Comparison of ENCODE assay signal across 19 mouse cellular contexts in the genomic region with DNA sequence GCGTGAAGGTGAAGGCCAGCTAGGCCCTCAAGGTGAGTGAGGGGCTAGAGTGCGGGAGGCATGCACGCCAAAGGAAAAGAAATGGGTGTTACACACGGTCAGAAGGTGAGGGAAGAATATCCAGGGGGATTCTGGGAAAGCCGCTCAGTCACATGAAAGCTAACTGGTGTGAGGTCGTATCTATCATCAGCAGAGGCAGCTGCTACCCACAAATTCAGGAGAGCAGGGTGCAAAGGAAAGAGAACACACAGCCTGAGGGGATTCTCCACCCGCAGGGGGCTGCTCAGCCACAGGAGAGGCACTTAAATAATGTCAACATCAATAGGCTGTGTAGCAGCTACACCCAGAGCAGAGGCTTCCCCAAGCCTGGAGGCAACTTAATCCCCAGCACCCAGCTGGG. TPM values are rescaled to one million over a fixed set of nuclear protein-coding genes. Genes with fewer than 3 reads are reported as not detected.
DNase-seq lines count a peak whose midpoint lies in the region; ATAC-seq lines count a peak whose summit lies in the region.
"Had no signal": no experiment of that assay in that cellular context is flagged by ENCODE, and none has a peak within 500 bp of the region (broad histone marks: within the 10 kb centered on the region; RNA-seq: fewer than 3 reads in every experiment).

No protein-coding gene starts in this region.

- 58% methylated on average over 7 of the region's 7 CpGs for WGBS in heart, embryonic 12.5 days
- 48% methylated on average over 7 of the region's 7 CpGs for WGBS in midbrain, embryonic 10.5 days
- WGBS in midbrain, embryonic 14.5 days: 44% methylated on average over 7 of the region's 7 CpGs
- 53% methylated on average over 7 of the region's 7 CpGs for WGBS in forebrain, embryonic 15.5 days

- H3K27ac ChIP-seq in heart, embryonic 12.5 days (ENCODE audit: poor library complexity, severe bottlenecking): no peak overlapping the region
- H3K27ac ChIP-seq in midbrain, embryonic 10.5 days (replicated peaks): peak overlapping the region; percentile 64
- H3K27ac ChIP-seq in midbrain, embryonic 14.5 days (replicated peaks; ENCODE audit: low read depth, low read length): no peak overlapping the region
- 0 out of 2 replicates have a peak overlapping the region, but pooled peaks have one; percentile 36 for H3K27ac ChIP-seq in forebrain, embryonic 15.5 days (replicated peaks)
- H3K27ac ChIP-seq: hindbrain, embryonic 12.5 days; liver, embryonic 15.5 days; lung, embryonic 15.5 days; neural tube, embryonic 15.5 days had no signal

- ATAC-seq in heart, embryonic 12.5 days (ENCODE audit: insufficient number of reproducible peaks, low FRiP score): no peak
- no peak for ATAC-seq in midbrain, embryonic 14.5 days (ENCODE audit: low FRiP score, low TSS enrichment)
- ATAC-seq in forebrain, embryonic 15.5 days (replicated peaks): no peak

- H3K4me2 ChIP-seq in heart, embryonic 12.5 days: no peak overlapping the region
- no peak overlapping the region for H3K4me2 ChIP-seq in midbrain, embryonic 14.5 days (ENCODE audit: low read length)
- H3K4me2 ChIP-seq in forebrain, embryonic 15.5 days (replicated peaks): no peak overlapping the region
- H3K4me2 ChIP-seq: hindbrain, embryonic 12.5 days; liver, embryonic 15.5 days; lung, embryonic 15.5 days; neural tube, embryonic 15.5 days had no signal

- intact Hi-C loops in heart, postnatal 36 days (cut with DNase I): no loop called here
- intact Hi-C loops in left cerebral cortex, postnatal 14 days (cut with DNase I): loop anchor here (5.0 kb wide), 1 partner anchor 59 kb away; no protein-coding TSS in a partner anchor

- peaks cover 62% of the 10 kb centered on the region for H3K4me1 ChIP-seq in heart, embryonic 12.5 days (replicated peaks)
- H3K4me1 ChIP-seq in midbrain, embryonic 10.5 days: peaks cover 56% of the 10 kb centered on the region
- H3K4me1 ChIP-seq in midbrain, embryonic 14.5 days (ENCODE audit: control insufficient read depth, insufficient read depth, low read length): no peaks in the 10 kb centered on the region
- peaks cover 17% of the 10 kb centered on the region for H3K4me1 ChIP-seq in forebrain, embryonic 15.5 days

- peak overlapping the region; percentile 17; the same call in 1 of the 2 replicates for H3K9ac ChIP-seq in heart, embryonic 12.5 days
- H3K9ac ChIP-seq in midbrain, embryonic 14.5 days (replicated peaks; ENCODE audit: low read length): no peak overlapping the region
- no peak overlapping the region for H3K9ac ChIP-seq in forebrain, embryonic 15.5 days (replicated peaks)
- H3K9ac ChIP-seq: hindbrain, embryonic 12.5 days; liver, embryonic 15.5 days; lung, embryonic 15.5 days; neural tube, embryonic 15.5 days had no signal

- H3K4me3 ChIP-seq in heart, embryonic 12.5 days: no peak overlapping the region
- H3K4me3 ChIP-seq in midbrain, embryonic 10.5 days: no peak overlapping the region
- H3K4me3 ChIP-seq in midbrain, embryonic 14.5 days (replicated peaks; ENCODE audit: low read depth, low read length): no peak overlapping the region
- no peak overlapping the region for H3K4me3 ChIP-seq in forebrain, embryonic 15.5 days
- H3K4me3 ChIP-seq: hindbrain, embryonic 12.5 days; liver, embryonic 15.5 days; lung, embryonic 15.5 days; neural tube, embryonic 15.5 days had no signal

- no peak for DNase-seq in heart, postnatal 36 days
- DNase-seq in midbrain, embryonic 10.5 days (ENCODE audit: low spot score): no peak
- no peak for DNase-seq in midbrain, embryonic 14.5 days
- DNase-seq in R1 (ENCODE audit: low read depth, low spot score): peak; percentile 55
- no peak for DNase-seq in left cerebral cortex, postnatal 14 days (ENCODE audit: low spot score in 2 of 2)
- DNase-seq: adrenal gland, adult 2 months; cerebellum, adult 11 months; gastrocnemius, postnatal 25 days; heart, adult 18-20 months; kidney, adult 8-10 months; kidney, postnatal 25 days; liver; lung, postnatal 36 days had no signal

- H3K27me3 ChIP-seq in heart, embryonic 12.5 days (replicated peaks): no peaks in the 10 kb centered on the region
- no peaks in the 10 kb centered on the region for H3K27me3 ChIP-seq in midbrain, embryonic 10.5 days (ENCODE audit: low read depth, poor library complexity, severe bottlenecking)
- no peaks in the 10 kb centered on the region for H3K27me3 ChIP-seq in midbrain, embryonic 14.5 days (ENCODE audit: control insufficient read depth, insufficient read depth, low read length)
- no peaks in the 10 kb centered on the region for H3K27me3 ChIP-seq in forebrain, embryonic 15.5 days
- H3K27me3 ChIP-seq: hindbrain, embryonic 12.5 days; liver, embryonic 15.5 days; lung, embryonic 15.5 days; neural tube, embryonic 15.5 days had no signal

- no peaks in the 10 kb centered on the region for H3K9me3 ChIP-seq in heart, embryonic 12.5 days (replicated peaks)
- H3K9me3 ChIP-seq in midbrain, embryonic 10.5 days (replicated peaks): no peaks in the 10 kb centered on the region
- no peaks in the 10 kb centered on the region for H3K9me3 ChIP-seq in midbrain, embryonic 14.5 days (ENCODE audit: control insufficient read depth, low read length)
- no peaks in the 10 kb centered on the region for H3K9me3 ChIP-seq in forebrain, embryonic 15.5 days
- H3K9me3 ChIP-seq: hindbrain, embryonic 12.5 days; liver, embryonic 15.5 days; lung, embryonic 15.5 days; neural tube, embryonic 15.5 days had no signal

- H3K36me3 ChIP-seq in heart, embryonic 12.5 days: no peaks in the 10 kb centered on the region
- no peaks in the 10 kb centered on the region for H3K36me3 ChIP-seq in midbrain, embryonic 10.5 days
- H3K36me3 ChIP-seq in midbrain, embryonic 14.5 days (ENCODE audit: control insufficient read depth, insufficient read depth, low read length): no peaks in the 10 kb centered on the region
- no peaks in the 10 kb centered on the region for H3K36me3 ChIP-seq in forebrain, embryonic 15.5 days
- H3K36me3 ChIP-seq: hindbrain, embryonic 12.5 days; liver, embryonic 15.5 days; lung, embryonic 15.5 days; neural tube, embryonic 15.5 days had no signal

RNA-seq across cellular contexts. Expression of gene Plekha7, which starts 44.9 kb away (rescaled TPM):
- 55.9 and 59.7 TPM in 2 replicates for polyA plus RNA-seq in heart, embryonic 12.5 days (2016; fragmentation: Nextera tagmentation; extraction: Ambion mirVana)
- total RNA-seq in heart, postnatal 36 days (2021): 1 to 10 TPM; 3.9 to 5.6 TPM
- 25.5 and 25.7 TPM in 2 replicates for polyA plus RNA-seq in midbrain, embryonic 10.5 days (2016; fragmentation: Nextera tagmentation; extraction: Ambion mirVana)
- polyA plus RNA-seq in midbrain, embryonic 14.5 days (2014; fragmentation: Nextera tagmentation; extraction: Ambion mirVana): 7.0 and 8.6 TPM in 2 replicates
- 9.3 and 9.7 TPM in 2 replicates for polyA plus RNA-seq in forebrain, embryonic 15.5 days (2015; fragmentation: Nextera tagmentation; extraction: Ambion mirVana)
- 10 to 100 TPM; 21.0 to 23.5 TPM for total RNA-seq in left cerebral cortex, postnatal 14 days (2021)

Comparison
In these comparisons a context has a peak if more than half of its experiments do, and no peak if none do; other contexts are left out.
1. H3K27ac ChIP-seq: peak in midbrain, embryonic 10.5 days (single experiment) and forebrain, embryonic 15.5 days (single experiment); none in heart, embryonic 12.5 days (single experiment) and midbrain, embryonic 14.5 days (single experiment).